Comparison of ENCODE assay signal across 21 mouse cellular contexts in genomic region chr1:170360183-170360915, GRCm38 (mm10). TPM values are rescaled to one million over a fixed set of nuclear protein-coding genes. Genes with fewer than 3 reads are reported as not detected.
DNase-seq lines count a peak whose midpoint lies in the region; ATAC-seq lines count a peak whose summit lies in the region.
"Had no signal": no experiment of that assay in that cellular context is flagged by ENCODE, and none has a peak within 500 bp of the region (broad histone marks: within the 10 kb centered on the region; RNA-seq: fewer than 3 reads in every experiment).

No protein-coding gene starts in this region.

- no peak overlapping the region for H3K4me3 ChIP-seq in forebrain, embryonic 15.5 days
- H3K4me3 ChIP-seq in forebrain, embryonic 11.5 days (ENCODE audit: low read depth, low read length): no peak overlapping the region
- no peak overlapping the region for H3K4me3 ChIP-seq in kidney, embryonic 15.5 days (replicated peaks)
- H3K4me3 ChIP-seq: embryonic facial prominence, embryonic 15.5 days; erythroblast, embryonic 14.5 days; forebrain, embryonic 13.5 days; gastrocnemius, adult 2 months; hindbrain, embryonic 10.5 days had no signal

- no peaks in the 10 kb centered on the region for H3K9me3 ChIP-seq in forebrain, embryonic 15.5 days
- H3K9me3 ChIP-seq in forebrain, embryonic 11.5 days (ENCODE audit: control insufficient read depth, low read length): no peaks in the 10 kb centered on the region
- no peaks in the 10 kb centered on the region for H3K9me3 ChIP-seq in kidney, embryonic 15.5 days (replicated peaks)
- H3K9me3 ChIP-seq: embryonic facial prominence, embryonic 15.5 days; forebrain, embryonic 13.5 days; hindbrain, embryonic 10.5 days had no signal

- no peak overlapping the region for H3K27ac ChIP-seq in forebrain, embryonic 15.5 days (replicated peaks)
- H3K27ac ChIP-seq in forebrain, embryonic 11.5 days (ENCODE audit: low read depth, low read length): no peak overlapping the region
- H3K27ac ChIP-seq in kidney, embryonic 15.5 days: no peak overlapping the region
- H3K27ac ChIP-seq: embryonic facial prominence, embryonic 15.5 days; forebrain, embryonic 13.5 days; gastrocnemius, adult 2 months; hindbrain, embryonic 10.5 days; hindbrain, embryonic 14.5 days had no signal

- no peak overlapping the region for H3K9ac ChIP-seq in forebrain, embryonic 15.5 days (replicated peaks)
- no peak overlapping the region for H3K9ac ChIP-seq in forebrain, embryonic 11.5 days (ENCODE audit: low read length)
- H3K9ac ChIP-seq in kidney, embryonic 15.5 days: no peak overlapping the region
- H3K9ac ChIP-seq: embryonic facial prominence, embryonic 15.5 days; forebrain, embryonic 13.5 days; hindbrain, embryonic 14.5 days had no signal

- WGBS in forebrain, embryonic 15.5 days: 82% methylated on average over 10 of the region's 10 CpGs
- WGBS in forebrain, embryonic 11.5 days: 74% methylated on average over 10 of the region's 10 CpGs
- 26% methylated on average over 10 of the region's 10 CpGs for WGBS in kidney, embryonic 15.5 days

- no peaks in the 10 kb centered on the region for H3K36me3 ChIP-seq in forebrain, embryonic 15.5 days
- no peaks in the 10 kb centered on the region for H3K36me3 ChIP-seq in forebrain, embryonic 11.5 days (ENCODE audit: control insufficient read depth, insufficient read depth, low read length)
- H3K36me3 ChIP-seq in kidney, embryonic 15.5 days: no peaks in the 10 kb centered on the region
- H3K36me3 ChIP-seq: embryonic facial prominence, embryonic 15.5 days; hindbrain, embryonic 10.5 days had no signal

- no peaks in the 10 kb centered on the region for H3K27me3 ChIP-seq in forebrain, embryonic 15.5 days
- H3K27me3 ChIP-seq in forebrain, embryonic 11.5 days (ENCODE audit: control insufficient read depth, insufficient read depth, low read length): no peaks in the 10 kb centered on the region
- no peaks in the 10 kb centered on the region for H3K27me3 ChIP-seq in kidney, embryonic 15.5 days
- H3K27me3 ChIP-seq: embryonic facial prominence, embryonic 15.5 days; forebrain, embryonic 13.5 days had no signal

- H3K4me1 ChIP-seq in forebrain, embryonic 15.5 days: no peaks in the 10 kb centered on the region
- peaks cover 2% of the 10 kb centered on the region; the same call in 1 of the 2 replicates for H3K4me1 ChIP-seq in forebrain, embryonic 11.5 days (replicated peaks; ENCODE audit: control insufficient read depth, insufficient read depth, low read length)
- peaks cover 10% of the 10 kb centered on the region for H3K4me1 ChIP-seq in kidney, embryonic 15.5 days
- H3K4me1 ChIP-seq: embryonic facial prominence, embryonic 15.5 days had no signal

- no peak overlapping the region for H3K4me2 ChIP-seq in forebrain, embryonic 15.5 days (replicated peaks)
- H3K4me2 ChIP-seq in forebrain, embryonic 11.5 days (ENCODE audit: low read depth, low read length, severe bottlenecking): no peak overlapping the region
- H3K4me2 ChIP-seq in kidney, embryonic 15.5 days: no peak overlapping the region
- H3K4me2 ChIP-seq: embryonic facial prominence, embryonic 15.5 days; forebrain, embryonic 13.5 days; hindbrain, embryonic 14.5 days had no signal

- ATAC-seq in forebrain, embryonic 15.5 days (replicated peaks): 0 out of 2 replicates have a peak, but pooled peaks have one; percentile 19
- ATAC-seq in forebrain, embryonic 11.5 days (replicated peaks; ENCODE audit: low FRiP score): no peak
- peak; percentile 65 for ATAC-seq in kidney, embryonic 15.5 days (replicated peaks; ENCODE audit: low FRiP score)
- ATAC-seq: forebrain, embryonic 13.5 days had no signal

- no peak for DNase-seq in forebrain, embryonic 11.5 days (ENCODE audit: low spot score)
- DNase-seq in kidney, adult 18-20 months: no peak
- peak; percentile 4 for DNase-seq in kidney, postnatal 36 days
- no peak for DNase-seq in kidney, postnatal 10 days
- DNase-seq in thymus, postnatal 4 days: no peak
- DNase-seq: adrenal gland, postnatal 10 days; cerebellum, adult 11 months; cerebellum, adult 8-10 months; cerebellum, postnatal 14 days; embryo, embryonic 11 days; gastrocnemius, adult 2 months; gastrocnemius, postnatal 25 days had no signal

RNA-seq across cellular contexts. Expression of gene Spata46, which starts 51.7 kb away (rescaled TPM):
- polyA plus RNA-seq in forebrain, embryonic 15.5 days (2015; fragmentation: Nextera tagmentation; extraction: Ambion mirVana): 1.2 and 2.6 TPM in 2 replicates
- polyA plus RNA-seq in forebrain, embryonic 11.5 days (2014; fragmentation: Nextera tagmentation; extraction: Ambion mirVana): 1.6 and 3.2 TPM in 2 replicates
- polyA plus RNA-seq in kidney, embryonic 15.5 days (2015; fragmentation: Nextera tagmentation; extraction: Ambion mirVana): 2.1 and 2.5 TPM in 2 replicates
- polyA plus RNA-seq: brain, embryonic 14.5 days; C2C12; erythroblast, embryonic 14.5 days had no signal

RNA-seq across cellular contexts. Expression of gene Gm7694, which starts 54.2 kb away (rescaled TPM):
- polyA plus RNA-seq in forebrain, embryonic 15.5 days (2015; fragmentation: Nextera tagmentation; extraction: Ambion mirVana): 3.5 and 3.8 TPM in 2 replicates
- 4.5 and 6.6 TPM in 2 replicates for polyA plus RNA-seq in forebrain, embryonic 11.5 days (2014; fragmentation: Nextera tagmentation; extraction: Ambion mirVana)
- polyA plus RNA-seq in kidney, embryonic 15.5 days (2015; fragmentation: Nextera tagmentation; extraction: Ambion mirVana): 5.8 TPM in 2 replicates

Comparison
In these comparisons a context has a peak if more than half of its experiments do, and no peak if none do; other contexts are left out.
1. DNase-seq: peak in kidney, postnatal 36 days (2 of 2); none in forebrain, embryonic 11.5 days (single experiment), kidney, adult 18-20 months (single experiment), kidney, postnatal 10 days (single experiment) and thymus, postnatal 4 days (single experiment).